Mouse (Mus musculus) hindbrain, postnatal 0 days (tissue): Measurements from ENCODE around the gene 4921507P07Rik. TPM values are rescaled to one million over a fixed set of nuclear protein-coding genes. Genes with fewer than 3 reads are reported as not detected.

Source experiments
- ATAC-seq: fragments of 200-750 bp; cut with Nextera tagmentation; 2 replicates; pipeline ENCODE4 v1.8.0; 2017; ENCODE audit warnings: mild to moderate bottlenecking, moderate TSS enrichment, moderate library complexity
- DNase-seq: peaks from one replicate; pipeline ENCODE4 v3.0.0-alpha.2; 2015; ENCODE audit warnings: low spot score
- H3K27ac ChIP-seq: fragments of 300-500 bp; sonication (generic); 2 replicates; pipeline ENCODE4 v1.5.1; 2014; ENCODE audit warnings: mild to moderate bottlenecking
- H3K27me3 ChIP-seq: fragments of 300-500 bp; sonication (generic); 2 replicates; pipeline ENCODE4 v1.6.1; 2014; ENCODE audit warnings: low read length, mixed read lengths; ENCODE audit not compliant: insufficient read depth
- H3K36me3 ChIP-seq: fragments of 300-500 bp; sonication (generic); 2 replicates; pipeline ENCODE4 v1.6.1; 2014; ENCODE audit warnings: low read length, mixed read lengths; ENCODE audit not compliant: insufficient read depth
- H3K4me1 ChIP-seq: fragments of 300-500 bp; sonication (generic); 2 replicates; pipeline ENCODE4 v1.6.1; 2014; ENCODE audit warnings: antibody characterized with exemption, low read length, mixed read lengths; ENCODE audit not compliant: insufficient read depth
- H3K4me2 ChIP-seq: fragments of 300-500 bp; sonication (generic); 2 replicates; pipeline ENCODE4 v1.6.1; 2014; ENCODE audit warnings: low read depth, mild to moderate bottlenecking, low read length, moderate library complexity, mixed read lengths
- H3K4me3 ChIP-seq: fragments of 300-500 bp; sonication (generic); 2 replicates; pipeline ENCODE4 v1.5.1; 2014; ENCODE audit warnings: low read length
- H3K9ac ChIP-seq: fragments of 300-500 bp; sonication (generic); replicated peaks from 2 replicates; pipeline ENCODE4 v1.6.1; 2014; ENCODE audit warnings: mild to moderate bottlenecking, low read length, moderate library complexity, mixed read lengths
- H3K9me3 ChIP-seq: fragments of 300-500 bp; sonication (generic); 2 replicates; pipeline ENCODE4 v1.6.1; 2016; ENCODE audit warnings: low read length, mixed read lengths
- CTCF ChIP-seq: IDR thresholded peaks from 2 replicates; pipeline ENCODE4 v1.5.1; 2016; ENCODE audit warnings: antibody characterized with exemption, control low read depth, low read depth
- WGBS: fragments of 180-500 bp; shearing (Covaris S2); extraction: QIAGEN DNeasy Blood & Tissue Kit; methylation state at CpG from one replicate; pipeline ENCODE4 v1.1.7; 2014; 5-methylcytosine and 5-hydroxymethylcytosine counted together
- polyA plus RNA-seq: library from polyadenylated mRNA; unstranded; fragments of >200 nt; fragmentation: Nextera tagmentation; extraction: Ambion mirVana; gene quantifications from 2 replicates; pipeline ENCODE4 v1.2.1, GENCODE M21; 2015
- total RNA-seq: library from RNA; depleted of rRNA; stranded (reverse); fragments of >200 nt; gene quantifications from 2 replicates; pipeline ENCODE4 v1.2.3, GENCODE M21; 2014

Gene 4921507P07Rik
- total and polyA plus RNA-seq, 2 experiments from 2014 or later: 2.6 to 3.1 TPM

- H3K9ac ChIP-seq: no peak overlapping the region
- no peak overlapping the region for H3K27ac ChIP-seq
- H3K4me2 ChIP-seq: no peak overlapping the region
- ATAC-seq (no peak), DNase-seq (no peak)
- TF ChIP-seq CTCF: no peak
- WGBS: 91% methylated on average over 2 of the region's 2 CpGs
- H3K9me3 ChIP-seq: no peaks in the 10 kb centered on the region
- no peaks in the 10 kb centered on the region for H3K27me3 ChIP-seq
- H3K4me3 ChIP-seq: no peak overlapping the region
- H3K4me1 ChIP-seq: no peaks in the 10 kb centered on the region
- no peaks in the 10 kb centered on the region for H3K36me3 ChIP-seq
These were observed 9.0 kb downstream of the 4921507P07Rik start for GRCm38 (mm10) chr6:50587412-50587811.

GRCm38 (mm10) chr6:50586316-50586715 lies 10.1 kb downstream of the 4921507P07Rik start:
- TF ChIP-seq CTCF: no peak
- no peaks in the 10 kb centered on the region for H3K9me3 ChIP-seq
- DNase-seq (no peak), ATAC-seq (no peak)
- no peak overlapping the region for H3K4me2 ChIP-seq
- WGBS: 89% methylated on average over 5 of the region's 5 CpGs
- H3K4me1 ChIP-seq: no peaks in the 10 kb centered on the region
- H3K36me3 ChIP-seq: no peaks in the 10 kb centered on the region
- no peak overlapping the region for H3K4me3 ChIP-seq
- H3K27me3 ChIP-seq: no peaks in the 10 kb centered on the region
- no peak overlapping the region for H3K27ac ChIP-seq
- H3K9ac ChIP-seq: no peak overlapping the region

DNA sequence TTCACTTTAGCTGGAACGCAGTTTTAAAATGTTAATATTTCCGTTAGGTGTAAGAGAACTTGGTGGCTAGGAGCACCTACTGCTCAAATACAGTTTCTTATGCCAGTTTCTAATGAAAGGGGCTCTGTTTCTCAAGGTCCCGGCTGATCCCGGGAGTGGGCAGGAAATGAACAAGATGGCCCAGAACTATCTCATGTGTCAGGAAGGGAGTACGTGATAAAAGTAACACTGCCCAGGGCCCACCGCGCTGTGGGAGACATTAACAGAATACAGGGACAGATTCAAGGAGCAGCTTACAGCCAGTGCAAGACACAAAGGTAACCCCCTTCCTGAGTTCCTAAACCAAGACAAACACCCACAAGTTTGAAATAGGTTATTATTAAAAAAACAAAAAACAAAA lies 10.7 kb downstream of the 4921507P07Rik start:
- H3K4me2 ChIP-seq: no peak overlapping the region

DNA sequence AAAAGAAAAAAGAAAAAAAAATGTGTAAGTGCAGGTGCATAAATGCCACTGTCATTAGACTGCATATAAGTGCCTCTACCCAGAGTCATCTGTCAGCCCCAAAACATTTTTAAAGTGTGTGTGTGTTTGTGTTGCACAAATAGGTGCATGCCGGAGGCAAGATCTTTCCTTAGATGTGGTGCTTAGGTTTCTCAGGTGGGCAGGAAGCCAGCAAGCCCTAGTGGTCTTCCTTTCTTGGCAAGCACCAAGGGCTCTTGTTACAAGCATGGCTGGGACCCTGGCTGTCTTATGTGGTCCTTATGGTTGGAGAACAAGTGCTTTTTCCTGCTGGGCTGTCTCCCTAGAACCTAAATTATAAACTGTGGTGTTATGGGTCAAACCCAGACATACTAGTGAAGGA lies 24.8 kb downstream of the 4921507P07Rik start:
- 0 out of 2 replicates have a peak, but pooled peaks cover 3% of the 10 kb centered on the region for H3K4me1 ChIP-seq
- no peaks in the 10 kb centered on the region for H3K27me3 ChIP-seq
- 66% methylated on average over 1 of the region's 1 CpGs for WGBS
- no peak for TF ChIP-seq CTCF
- H3K9me3 ChIP-seq: no peaks in the 10 kb centered on the region
- H3K27ac ChIP-seq: no peak overlapping the region
- no peak overlapping the region for H3K4me2 ChIP-seq
- no peaks in the 10 kb centered on the region for H3K36me3 ChIP-seq
- ATAC-seq (no peak), DNase-seq (peak; percentile 27)
- no peak overlapping the region for H3K9ac ChIP-seq
- no peak overlapping the region for H3K4me3 ChIP-seq

More for the DNA sequence above, 10.7 kb downstream of the 4921507P07Rik start:
- Histone ChIP-seq H3K9me3 (no peaks in the 10 kb centered on the region), H3K9ac (no peak overlapping the region), H3K36me3 (no peaks in the 10 kb centered on the region), H3K4me1 (no peaks in the 10 kb centered on the region), H3K27me3 (no peaks in the 10 kb centered on the region), H3K4me3 (no peak overlapping the region), H3K27ac (no peak overlapping the region)
- WGBS: 85% methylated on average over 7 of the region's 7 CpGs
- ATAC-seq (no peak), DNase-seq (no peak)
- TF ChIP-seq CTCF: no peak

DNA sequence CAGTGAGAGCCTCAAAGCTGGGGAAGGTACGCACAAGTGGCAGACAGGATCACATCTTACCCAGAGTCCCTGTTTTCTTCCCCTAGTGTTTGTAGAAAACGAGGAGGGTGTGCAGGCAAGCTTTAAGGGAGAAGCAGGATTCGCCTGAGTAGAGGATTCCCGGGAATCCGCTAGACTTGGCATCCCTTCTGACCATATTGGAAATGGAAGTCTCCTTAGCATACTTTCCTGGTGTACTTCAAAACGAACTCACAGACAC lies 29.5 kb downstream of the 4921507P07Rik start:
- 7% methylated on average over 6 of the region's 6 CpGs for WGBS
- Histone ChIP-seq H3K9ac (peak overlapping the region; percentile 90), H3K4me1 (0 out of 2 replicates have a peak, but pooled peaks cover 3% of the 10 kb centered on the region), H3K27me3 (no peaks in the 10 kb centered on the region), H3K9me3 (no peaks in the 10 kb centered on the region), H3K4me2 (peak overlapping the region; percentile 72), H3K27ac (peak overlapping the region; percentile 93), H3K36me3 (0 out of 2 replicates have a peak, but pooled peaks cover 14% of the 10 kb centered on the region), H3K4me3 (peak overlapping the region; percentile 85)
- ATAC-seq (no peak), DNase-seq (no peak)
- TF ChIP-seq CTCF: no peak

DNA sequence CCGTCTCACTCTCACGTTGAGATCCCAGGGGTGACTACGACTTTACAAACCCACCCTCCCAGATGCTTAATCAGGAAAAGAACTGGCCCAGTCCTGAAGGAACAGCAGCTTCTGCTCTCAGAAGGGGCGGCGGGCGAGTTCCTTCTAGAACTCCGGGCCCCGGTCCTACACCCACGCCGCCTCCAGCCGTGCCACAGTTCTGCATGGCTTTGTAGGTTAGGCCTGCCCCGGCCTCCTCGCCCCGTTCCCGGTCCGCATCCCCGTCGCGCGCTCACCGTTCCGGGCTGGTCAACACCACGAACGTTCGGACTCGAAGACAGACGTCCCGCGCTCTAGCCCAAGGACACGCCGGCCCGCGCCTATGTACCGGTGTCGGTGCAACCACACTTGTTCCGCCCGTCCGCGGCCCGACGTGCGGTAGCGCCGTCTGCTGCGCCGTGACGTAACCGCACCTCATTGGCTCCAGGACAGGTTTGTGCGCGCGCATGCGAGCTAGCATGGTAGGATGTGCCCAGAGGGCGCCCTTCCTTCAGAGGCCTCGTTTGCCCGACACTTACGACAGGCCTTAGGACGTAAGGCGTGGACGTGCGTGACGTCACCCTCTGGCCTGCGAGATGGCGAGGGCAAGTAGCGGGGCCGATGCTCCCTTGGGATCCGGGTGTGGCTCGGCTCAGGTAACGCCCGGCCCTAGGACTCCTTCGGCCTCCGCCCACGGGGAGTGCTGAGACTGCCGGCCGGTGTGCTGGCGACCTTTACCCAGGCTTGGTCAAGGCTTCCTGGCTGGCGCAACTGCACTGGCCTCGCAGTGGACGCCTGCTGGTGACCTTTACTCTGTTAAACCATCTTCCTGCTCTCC lies 30.1 kb downstream of the 4921507P07Rik start, which contains the start of gene Cycs:
TSS of gene Cycs (minus strand) at position 398 of the 856 bp plus-strand sequence.
- H3K4me3 ChIP-seq: peak within 1 kb of the TSS; percentile 85
- DNase-seq: peak; percentile 100
- H3K27ac ChIP-seq: peak within 1 kb of the TSS; percentile 93
- H3K4me1 ChIP-seq: 0 out of 2 replicates have a peak, but pooled peaks cover 3% of the 10 kb centered on the region
- WGBS: under 1% methylated on average over 78 of the region's 78 CpGs
- peak within 1 kb of the TSS; percentile 90 for H3K9ac ChIP-seq
- peak; percentile 98 for ATAC-seq
- peak within 1 kb of the TSS; percentile 73 for H3K4me2 ChIP-seq
- no peaks in the 10 kb centered on the region for H3K9me3 ChIP-seq
- TF ChIP-seq CTCF: peak; percentile 63
- 0 out of 2 replicates have a peak, but pooled peaks cover 14% of the 10 kb centered on the region for H3K36me3 ChIP-seq
- no peaks in the 10 kb centered on the region for H3K27me3 ChIP-seq

DNA sequence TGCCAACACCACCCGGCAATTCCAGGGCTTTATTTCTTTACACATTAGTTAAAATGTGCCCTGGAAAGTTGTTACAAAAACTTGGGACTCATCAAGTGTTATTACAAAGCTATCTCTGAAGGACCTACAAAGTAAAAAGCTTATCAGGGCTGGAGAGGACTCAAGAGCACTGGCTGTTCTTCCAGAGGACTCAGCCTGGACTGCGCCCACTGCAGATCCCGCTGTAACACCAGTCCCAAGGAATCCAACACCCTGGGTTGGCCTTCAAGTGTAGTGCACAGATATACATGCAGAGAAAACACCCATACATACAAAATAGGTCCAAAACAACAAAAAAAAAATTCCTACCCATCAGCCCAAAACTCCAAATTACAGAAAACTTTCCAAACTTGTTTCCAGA lies 32.8 kb downstream of the 4921507P07Rik start:
- Histone ChIP-seq H3K9me3 (no peaks in the 10 kb centered on the region), H3K9ac (no peak overlapping the region), H3K27me3 (no peaks in the 10 kb centered on the region), H3K4me3 (no peak overlapping the region), H3K36me3 (0 out of 2 replicates have a peak, but pooled peaks cover 14% of the 10 kb centered on the region), H3K27ac (no peak overlapping the region), H3K4me1 (0 out of 2 replicates have a peak, but pooled peaks cover 3% of the 10 kb centered on the region), H3K4me2 (no peak overlapping the region)
- no peak for ATAC-seq
- TF ChIP-seq CTCF: no peak
- no peak for DNase-seq
- WGBS: 96% methylated on average over 3 of the region's 3 CpGs
